Mouse (Mus musculus): Measurements from ENCODE around the gene Vmn2r74.

Gene Vmn2r74

GRCm38 (mm10) chr7:85961529-85961928 lies at the start of gene Vmn2r74:
Vmn2r74 (minus strand) TSS chr7:85961629.
- DNase-seq (ENCODE audit: low spot score in 2 of 2): no peak

- no peak for DNase-seq (ENCODE audit: low spot score in 2 of 2)
Observed at GRCm38 (mm10) chr7:86007533-86007932, 46.1 kb upstream of the Vmn2r74 start.

All from frontal cortex, postnatal 36 days (tissue).